Mouse (Mus musculus) MEL (cell line): Measurements from ENCODE around the gene Bptf. TPM values are rescaled to one million over a fixed set of nuclear protein-coding genes. Genes with fewer than 3 reads are reported as not detected.

Experiments
- DNase-seq: peaks from one replicate; pipeline ENCODE4 v3.0.0; 2011; ENCODE audit warnings: low read depth, low spot score
- H3K27ac ChIP-seq: 2 replicates; pipeline ENCODE4 v1.5.1; 2012; ENCODE audit warnings: low read depth, mild to moderate bottlenecking, control low read depth, low read length, moderate library complexity; ENCODE audit not compliant: control insufficient read depth
- H3K27me3 ChIP-seq, 2 experiments: fragments of 150-350 bp in 1 of 2; sonication (generic) in 1 of 2; 2 replicates each; pipeline ENCODE4 v1.6.1; 2012; ENCODE audit warnings: low read length in 2 of 2, mild to moderate bottlenecking in 2 of 2, improper control_type of control experiment in 1 of 2, moderate library complexity in 1 of 2; ENCODE audit not compliant: insufficient read depth in 2 of 2, control insufficient read depth in 1 of 2
- H3K36me3 ChIP-seq, 2 experiments: 2 replicates each; pipeline ENCODE4 v1.6.1; 2012 to 2014; ENCODE audit warnings: low read length in 2 of 2, improper control_type of control experiment in 1 of 2, inconsistent platforms in 1 of 2, mild to moderate bottlenecking in 1 of 2; ENCODE audit not compliant: insufficient read depth in 2 of 2, control insufficient read depth in 1 of 2
- H3K4me1 ChIP-seq, 2 experiments: fragments of 150-350 bp in 1 of 2; sonication (generic) in 1 of 2; 2 replicates each; pipeline ENCODE4 v1.6.1; 2012; ENCODE audit warnings: low read length in 2 of 2, improper control_type of control experiment in 1 of 2, mild to moderate bottlenecking in 1 of 2; ENCODE audit not compliant: insufficient read depth in 2 of 2, control insufficient read depth in 1 of 2
- H3K4me3 ChIP-seq, 2 experiments: fragments of 150-350 bp in 1 of 2; sonication (generic) in 1 of 2; 2 replicates each; pipeline ENCODE4 v1.5.1; 2012; ENCODE audit warnings: low read depth in 2 of 2, low read length in 2 of 2, mild to moderate bottlenecking in 2 of 2, moderate library complexity in 2 of 2, control low read depth in 1 of 2, improper control_type of control experiment in 1 of 2; ENCODE audit not compliant: control insufficient read depth in 1 of 2, insufficient read depth in 1 of 2
- H3K79me2 ChIP-seq: 2 replicates; pipeline ENCODE4 v1.6.1; 2012; ENCODE audit warnings: mild to moderate bottlenecking, low read length, moderate library complexity; ENCODE audit not compliant: control insufficient read depth, poor library complexity, insufficient read depth
- H3K9ac ChIP-seq: 2 replicates; pipeline ENCODE4 v1.6.1; 2012; ENCODE audit warnings: low read depth, mild to moderate bottlenecking, control low read depth, low read length, moderate library complexity; ENCODE audit not compliant: control insufficient read depth, poor library complexity, severe bottlenecking
- H3K9me3 ChIP-seq: fragments of 150-350 bp; sonication (generic); replicated peaks from 2 replicates; pipeline ENCODE4 v1.6.1; 2012; ENCODE audit warnings: mild to moderate bottlenecking, low read length, improper control_type of control experiment, moderate library complexity; ENCODE audit not compliant: insufficient read depth
- BHLHE40 ChIP-seq: IDR thresholded peaks from 2 replicates; pipeline ENCODE4 v1.6.1; 2012; ENCODE audit warnings: low read depth, mild to moderate bottlenecking, inconsistent platforms, low read length, improper control_type of control experiment, borderline replicate concordance
- CHD1 ChIP-seq: IDR thresholded peaks from 2 replicates; pipeline ENCODE4 v1.6.1; 2012; ENCODE audit warnings: low read depth, mild to moderate bottlenecking, inconsistent platforms, low read length, improper control_type of control experiment
- CHD2 ChIP-seq: IDR thresholded peaks from 2 replicates; pipeline ENCODE4 v1.6.1; 2011; ENCODE audit warnings: low read length, improper control_type of control experiment
- CTCF ChIP-seq, 3 experiments: IDR thresholded peaks in 2 of 3; conservative IDR thresholded peaks in 1 of 3; 2 replicates each; pipeline ENCODE4 v1.5.1; 2011 to 2012; ENCODE audit warnings: low read length in 3 of 3, low read depth in 2 of 3, mild to moderate bottlenecking in 2 of 3, improper control_type of control experiment in 1 of 3, inconsistent platforms in 1 of 3, mixed read lengths in 1 of 3, moderate library complexity in 1 of 3; ENCODE audit not compliant: control insufficient read depth in 1 of 3, insufficient read depth in 1 of 3, poor library complexity in 1 of 3, severe bottlenecking in 1 of 3
- E2F4 ChIP-seq: IDR thresholded peaks from 2 replicates; pipeline ENCODE4 v1.6.1; 2011; ENCODE audit warnings: low read depth, low read length, improper control_type of control experiment, borderline replicate concordance
- ETS1 ChIP-seq: IDR thresholded peaks from 2 replicates; pipeline ENCODE4 v1.6.1; 2012; ENCODE audit warnings: low read depth, mild to moderate bottlenecking, inconsistent platforms, low read length, improper control_type of control experiment, moderate library complexity
- GABPA ChIP-seq: IDR thresholded peaks from 2 replicates; pipeline ENCODE4 v1.6.1; 2012; ENCODE audit warnings: low read depth, mild to moderate bottlenecking, inconsistent platforms, low read length, improper control_type of control experiment, moderate library complexity
- GATA1 ChIP-seq: IDR thresholded peaks from 2 replicates; pipeline ENCODE4 v1.6.1; 2011; ENCODE audit warnings: low read depth, low read length, improper control_type of control experiment
- HCFC1 ChIP-seq: IDR thresholded peaks from 2 replicates; pipeline ENCODE4 v1.6.1; 2012; ENCODE audit warnings: low read depth, mild to moderate bottlenecking, inconsistent platforms, low read length, improper control_type of control experiment, moderate library complexity
- KAT2A ChIP-seq: conservative IDR thresholded peaks from 2 replicates; pipeline ENCODE4 v1.6.1; 2012; ENCODE audit warnings: low read depth, low read length, improper control_type of control experiment, inconsistent platforms
- MAFK ChIP-seq: IDR thresholded peaks from 2 replicates; pipeline ENCODE4 v1.6.1; 2011; ENCODE audit warnings: low read depth, mild to moderate bottlenecking, low read length, improper control_type of control experiment, borderline replicate concordance
- MAZ ChIP-seq: IDR thresholded peaks from 2 replicates; pipeline ENCODE4 v1.6.1; 2012; ENCODE audit warnings: low read depth, mild to moderate bottlenecking, inconsistent platforms, low read length, improper control_type of control experiment
- MEF2A ChIP-seq: IDR thresholded peaks from 2 replicates; pipeline ENCODE4 v1.6.1; 2014; ENCODE audit warnings: low read depth, mild to moderate bottlenecking, inconsistent platforms, low read length, improper control_type of control experiment; ENCODE audit not compliant: poor library complexity, insufficient replicate concordance, severe bottlenecking; ENCODE audit errors: extremely low read depth
- MXI1 ChIP-seq: IDR thresholded peaks from 2 replicates; pipeline ENCODE4 v1.6.1; 2011; ENCODE audit warnings: mild to moderate bottlenecking, low read depth, low read length, improper control_type of control experiment
- MYB ChIP-seq: IDR thresholded peaks from 2 replicates; pipeline ENCODE4 v1.6.1; 2011; ENCODE audit warnings: mild to moderate bottlenecking, low read depth, low read length, improper control_type of control experiment
- MYC ChIP-seq: IDR thresholded peaks from 2 replicates; pipeline ENCODE4 v1.6.1; 2011; ENCODE audit warnings: low read depth, mild to moderate bottlenecking, low read length, improper control_type of control experiment, moderate library complexity
- POLR2A ChIP-seq, 2 experiments: IDR thresholded peaks; 2 replicates each; pipeline ENCODE4 v1.6.1; 2011 to 2012; ENCODE audit warnings: low read length in 2 of 2, mild to moderate bottlenecking in 2 of 2, control low read depth in 1 of 2, improper control_type of control experiment in 1 of 2, low read depth in 1 of 2, moderate library complexity in 1 of 2; ENCODE audit not compliant: control insufficient read depth in 1 of 2, insufficient read depth in 1 of 2, poor library complexity in 1 of 2
- POLR2AphosphoS2 ChIP-seq: IDR thresholded peaks from 2 replicates; pipeline ENCODE4 v1.6.1; 2011; ENCODE audit warnings: low read length, improper control_type of control experiment
- POLR2AphosphoS5 ChIP-seq: IDR thresholded peaks from 2 replicates; pipeline ENCODE4 v1.6.1; 2012; ENCODE audit warnings: low read depth, borderline replicate concordance, mild to moderate bottlenecking, inconsistent platforms, low read length, moderate library complexity, mixed read lengths
- RAD21 ChIP-seq: IDR thresholded peaks from 2 replicates; pipeline ENCODE4 v1.6.1; 2011; ENCODE audit warnings: mild to moderate bottlenecking, low read depth, low read length, improper control_type of control experiment
- SIN3A ChIP-seq: IDR thresholded peaks from 2 replicates; pipeline ENCODE4 v1.6.1; 2012; ENCODE audit warnings: low read length, improper control_type of control experiment, inconsistent platforms
- SMC3 ChIP-seq: IDR thresholded peaks from 2 replicates; pipeline ENCODE4 v1.6.1; 2011; ENCODE audit warnings: low read depth, low read length, improper control_type of control experiment
- TAL1 ChIP-seq: IDR thresholded peaks from 2 replicates; pipeline ENCODE4 v1.6.1; 2012; ENCODE audit warnings: mild to moderate bottlenecking, inconsistent platforms, low read length, moderate library complexity, mixed read lengths
- TBP ChIP-seq: IDR thresholded peaks from 2 replicates; pipeline ENCODE4 v1.8.0; 2011; ENCODE audit warnings: low read depth, low read length, improper control_type of control experiment
- TCF12 ChIP-seq: IDR thresholded peaks from 2 replicates; pipeline ENCODE4 v1.6.1; 2014; ENCODE audit warnings: low read depth, mild to moderate bottlenecking, inconsistent platforms, low read length, improper control_type of control experiment, moderate library complexity
- UBTF ChIP-seq: IDR thresholded peaks from 2 replicates; pipeline ENCODE4 v1.6.1; 2012; ENCODE audit warnings: low read depth, mild to moderate bottlenecking, inconsistent platforms, low read length, improper control_type of control experiment, moderate library complexity, borderline replicate concordance; ENCODE audit not compliant: insufficient read depth
- USF1 ChIP-seq: IDR thresholded peaks from 2 replicates; pipeline ENCODE4 v1.6.1; 2014; ENCODE audit warnings: low read depth, mild to moderate bottlenecking, inconsistent platforms, low read length, improper control_type of control experiment, moderate library complexity
- USF2 ChIP-seq, 2 experiments: IDR thresholded peaks; 2 replicates each; pipeline ENCODE4 v1.6.1; 2011 to 2012; ENCODE audit warnings: improper control_type of control experiment in 2 of 2, low read length in 2 of 2, borderline replicate concordance in 1 of 2, inconsistent platforms in 1 of 2, low read depth in 1 of 2, mild to moderate bottlenecking in 1 of 2; ENCODE audit not compliant: insufficient read depth in 1 of 2
- ZC3H11A ChIP-seq: IDR thresholded peaks from 2 replicates; pipeline ENCODE4 v1.6.1; 2012; ENCODE audit warnings: low read depth, mild to moderate bottlenecking, inconsistent platforms, low read length, improper control_type of control experiment
- ZKSCAN1 ChIP-seq: IDR thresholded peaks from 2 replicates; pipeline ENCODE4 v1.6.1; 2012; ENCODE audit warnings: low read depth, mild to moderate bottlenecking, inconsistent platforms, low read length, improper control_type of control experiment, moderate library complexity
- ZMIZ1 ChIP-seq: IDR thresholded peaks from 2 replicates; pipeline ENCODE4 v1.6.1; 2012; ENCODE audit warnings: low read depth, mild to moderate bottlenecking, inconsistent platforms, low read length, improper control_type of control experiment, moderate library complexity
- ZNF384 ChIP-seq: IDR thresholded peaks from 2 replicates; pipeline ENCODE4 v1.6.1; 2012; ENCODE audit warnings: low read depth, mild to moderate bottlenecking, inconsistent platforms, low read length, improper control_type of control experiment
- polyA plus RNA-seq, 2 experiments: library from polyadenylated mRNA; stranded (reverse) in 1 of 2; unstranded in 1 of 2; fragments of >175 nt in 1 of 2; fragments of >200 nt in 1 of 2; gene quantifications; 2 replicates each; pipeline versions ENCODE4 v1.2.1 to v1.2.4; 2012; ENCODE audit warnings: low replicate concordance in 2 of 2, low read depth in 1 of 2; ENCODE audit not compliant: insufficient read length in 2 of 2, insufficient read depth in 1 of 2, missing spikeins in 1 of 2
- total RNA-seq: library from RNA; depleted of rRNA; stranded (reverse); fragments of 300-350 nt; gene quantifications from 2 replicates; pipeline ENCODE4 v1.2.3, GENCODE M21; 2012

Bptf gene
- total and polyA plus RNA-seq, 3 experiments: 27.5 to 55.4 (median 52.7) TPM

- peak; percentile 79 for TF ChIP-seq E2F4
- TF ChIP-seq BHLHE40: no peak
- no peak for TF ChIP-seq ZNF384
Observed at GRCm38 (mm10) chr11:107012324-107013017, 119.5 kb downstream of the Bptf start (continued).

GRCm38 (mm10) chr11:107011669-107012323, 120.1 kb downstream of the Bptf start:
- peaks cover 5% of the 10 kb centered on the region; the same call in 1 of the 2 replicates for H3K79me2 ChIP-seq
- H3K4me1 ChIP-seq: peaks cover 0 to 11% of the 10 kb centered on the region in 2 experiments; a peak in 3 of 4 replicates
- H3K36me3 ChIP-seq: peaks cover 0 to 14% of the 10 kb centered on the region in 2 experiments; a peak in 2 of 4 replicates
- DNase-seq: peak; percentile 54
- H3K9me3 ChIP-seq: no peaks in the 10 kb centered on the region
- H3K27me3 ChIP-seq: no peaks in the 10 kb centered on the region
- peak overlapping the region; percentile 94 for H3K27ac ChIP-seq
- peak overlapping the region; percentile 40 to 72 for H3K4me3 ChIP-seq
- H3K9ac ChIP-seq: peak overlapping the region; percentile 90
- 0 out of 2 replicates have a peak, but pooled peaks have one; percentile 38 for TF ChIP-seq ETS1
- TF ChIP-seq ZMIZ1: 0 out of 2 replicates have a peak, but pooled peaks have one; percentile 58
- TF ChIP-seq POLR2A (IDR thresholded peaks at IDR 0.05; ENCODE audit: control insufficient read depth in 1 of 2, insufficient read depth in 1 of 2, low read depth in 1 of 2, low read length in 2 of 2, poor library complexity in 1 of 2): no peak
- TF ChIP-seq CHD2: no peak
- no peak for TF ChIP-seq ZC3H11A
- TF ChIP-seq GATA1: no peak
- no peak for TF ChIP-seq BHLHE40
- no peak for TF ChIP-seq GABPA
- no peak for TF ChIP-seq SMC3
- TF ChIP-seq CTCF (IDR thresholded peaks at IDR 0.05 in 2 of 3, conservative IDR thresholded peaks at IDR 0.05 in 1 of 3; ENCODE audit: control insufficient read depth in 1 of 3, insufficient read depth in 1 of 3, low read depth in 2 of 3, low read length in 3 of 3, poor library complexity in 1 of 3, severe bottlenecking in 1 of 3): no peak
- TF ChIP-seq TAL1: no peak
- 0 out of 2 replicates have a peak, but pooled peaks have one; percentile 35 for TF ChIP-seq KAT2A
- TF ChIP-seq RAD21: no peak
- TF ChIP-seq HCFC1: peak; percentile 45; the same call in 1 of the 2 replicates
- no peak for TF ChIP-seq UBTF
- no peak for TF ChIP-seq POLR2AphosphoS5
- peak; percentile 35; the same call in 1 of the 2 replicates for TF ChIP-seq MAFK
- TF ChIP-seq E2F4: 0 out of 2 replicates have a peak, but pooled peaks have one; percentile 26
- peak; percentile 92; the same call in 1 of the 2 replicates for TF ChIP-seq CHD1
- TF ChIP-seq MYB: no peak
- TF ChIP-seq MAZ: no peak; the same call in 1 of the 2 replicates
- TF ChIP-seq TBP: no peak
- TF ChIP-seq MYC: peak; percentile 66
- TF ChIP-seq USF2 (IDR thresholded peaks at IDR 0.05; ENCODE audit: borderline replicate concordance in 1 of 2, insufficient read depth in 1 of 2, low read depth in 1 of 2, low read length in 2 of 2): no peak
- no peak; the same call in 1 of the 2 replicates for TF ChIP-seq POLR2AphosphoS2
- no peak for TF ChIP-seq MEF2A
- peak; percentile 90; the same call in 1 of the 2 replicates for TF ChIP-seq SIN3A
- peak; percentile 49; the same call in 1 of the 2 replicates for TF ChIP-seq TCF12
- 0 out of 2 replicates have a peak, but pooled peaks have one; percentile 56 for TF ChIP-seq MXI1
- no peak for TF ChIP-seq ZKSCAN1
- no peak for TF ChIP-seq USF1
